Comparison of ENCODE assay signal across 16 mouse cellular contexts in the genomic region with DNA sequence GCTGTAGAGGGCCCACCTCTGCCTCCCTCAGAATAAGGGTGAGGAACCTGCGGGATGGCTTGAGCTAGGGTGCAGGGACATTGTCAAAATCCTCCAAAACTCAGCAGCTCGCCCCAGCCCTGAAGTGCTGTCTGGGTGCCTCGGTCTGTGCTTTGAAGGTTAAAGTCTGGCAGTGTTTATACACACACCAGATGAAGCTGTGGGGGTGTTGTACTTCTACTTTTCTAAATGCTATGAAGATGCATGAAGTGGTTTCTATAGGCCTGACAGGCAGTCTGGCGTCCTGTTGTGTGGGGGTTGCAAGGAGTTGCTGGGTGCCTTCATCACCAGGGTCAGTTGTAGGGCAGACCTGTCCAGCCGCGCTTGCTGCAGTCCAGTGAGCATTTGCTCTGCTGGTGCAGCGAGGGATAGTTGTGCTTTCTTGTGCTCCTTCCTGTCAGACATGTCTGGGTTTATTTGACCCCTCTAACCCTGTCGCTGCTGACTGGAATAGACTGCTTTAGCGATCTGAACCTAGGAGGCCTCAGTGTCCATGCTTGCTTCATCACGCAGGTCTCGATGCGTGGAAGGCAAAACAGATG. TPM values are rescaled to one million over a fixed set of nuclear protein-coding genes. Genes with fewer than 3 reads are reported as not detected.
DNase-seq lines count a peak whose midpoint lies in the region; ATAC-seq lines count a peak whose summit lies in the region.
"Had no signal": no experiment of that assay in that cellular context is flagged by ENCODE, and none has a peak within 500 bp of the region (broad histone marks: within the 10 kb centered on the region; RNA-seq: fewer than 3 reads in every experiment).

No protein-coding gene starts in this region.

- 54% methylated on average over 12 of the region's 12 CpGs for WGBS in heart, embryonic 11.5 days (ENCODE audit: insufficient replicate concordance)
- WGBS in liver, embryonic 15.5 days (ENCODE audit: insufficient replicate concordance): 76% methylated on average over 12 of the region's 12 CpGs

- no peaks in the 10 kb centered on the region for H3K27me3 ChIP-seq in heart, embryonic 11.5 days (ENCODE audit: control insufficient read depth, insufficient read depth, low read length)
- no peaks in the 10 kb centered on the region for H3K27me3 ChIP-seq in liver, embryonic 15.5 days
- H3K27me3 ChIP-seq: neural tube, embryonic 13.5 days had no signal

- no peak; the same call in 1 of the 2 replicates for ATAC-seq in heart, embryonic 11.5 days (replicated peaks; ENCODE audit: insufficient number of reproducible peaks, low FRiP score, low TSS enrichment)
- ATAC-seq in liver, embryonic 15.5 days (ENCODE audit: insufficient read depth): no peak
- ATAC-seq: inflammation-experienced regulatory T-cells, adult 6 months had no signal

- H3K4me3 ChIP-seq in heart, embryonic 11.5 days (ENCODE audit: low read depth, low read length): no peak overlapping the region
- H3K4me3 ChIP-seq in liver, embryonic 15.5 days (replicated peaks): no peak overlapping the region
- H3K4me3 ChIP-seq: erythroblast, embryonic 14.5 days; limb, embryonic 10.5 days; neural tube, embryonic 13.5 days had no signal

- peak overlapping the region; percentile 67 for H3K27ac ChIP-seq in heart, embryonic 11.5 days (ENCODE audit: low read depth, low read length)
- H3K27ac ChIP-seq in liver, embryonic 15.5 days (replicated peaks): peak overlapping the region; percentile 33; the same call in 1 of the 2 replicates
- H3K27ac ChIP-seq: limb, embryonic 10.5 days; neural tube, embryonic 13.5 days had no signal

- DNase-seq in heart, postnatal 4 days: no peak
- DNase-seq in layer of hippocampus, adult 9-11 months: peak; percentile 32
- no peak for DNase-seq in layer of hippocampus, postnatal 25 days (ENCODE audit: extremely low spot score in 1 of 2, low spot score in 1 of 2)
- peak; percentile 32 for DNase-seq in embryo, embryonic 9.5 days (ENCODE audit: extremely low spot score)
- DNase-seq in cerebellum, postnatal 25 days: no peak
- DNase-seq in gastrocnemius, postnatal 36 days: no peak
- DNase-seq: adrenal gland, postnatal 25 days; midbrain, embryonic 14.5 days; right cerebral cortex, postnatal 14 days; thymus, adult 18-20 months had no signal

- no peak overlapping the region for H3K4me2 ChIP-seq in heart, embryonic 11.5 days
- H3K4me2 ChIP-seq in liver, embryonic 15.5 days: no peak overlapping the region
- H3K4me2 ChIP-seq: neural tube, embryonic 13.5 days had no signal

- intact Hi-C loops in gastrocnemius, postnatal 36 days (cut with DNase I): no loop called here

- no peaks in the 10 kb centered on the region for H3K9me3 ChIP-seq in heart, embryonic 11.5 days (replicated peaks; ENCODE audit: control insufficient read depth, low read length)
- H3K9me3 ChIP-seq in liver, embryonic 15.5 days (replicated peaks): no peaks in the 10 kb centered on the region
- H3K9me3 ChIP-seq: limb, embryonic 10.5 days; neural tube, embryonic 13.5 days had no signal

- H3K9ac ChIP-seq in heart, embryonic 11.5 days (ENCODE audit: low read depth, low read length): peak overlapping the region; percentile 18; the same call in 1 of the 2 replicates
- no peak overlapping the region for H3K9ac ChIP-seq in liver, embryonic 15.5 days
- H3K9ac ChIP-seq: neural tube, embryonic 13.5 days had no signal

- H3K36me3 ChIP-seq in heart, embryonic 11.5 days (ENCODE audit: control insufficient read depth, insufficient read depth, low read length): no peaks in the 10 kb centered on the region
- H3K36me3 ChIP-seq in liver, embryonic 15.5 days (replicated peaks): peaks cover 2% of the 10 kb centered on the region; the same call in 1 of the 2 replicates
- H3K36me3 ChIP-seq: neural tube, embryonic 13.5 days had no signal

- peaks cover 18% of the 10 kb centered on the region for H3K4me1 ChIP-seq in heart, embryonic 11.5 days (ENCODE audit: control insufficient read depth, insufficient read depth, low read length)
- peaks cover 13% of the 10 kb centered on the region for H3K4me1 ChIP-seq in liver, embryonic 15.5 days (replicated peaks)

RNA-seq across cellular contexts. Expression of gene Rcor1, which starts 37.3 kb away (rescaled TPM):
- 11.9 TPM in 2 replicates for polyA plus RNA-seq in heart, embryonic 11.5 days (2014; fragmentation: Nextera tagmentation; extraction: Ambion mirVana)
- 10 to 100 TPM; 26.0 to 26.8 TPM for total RNA-seq in heart, postnatal 4 days (2021)
- total RNA-seq in layer of hippocampus, postnatal 25 days (2021): 10 to 100 TPM; 16.8 to 17.9 TPM
- 4.6 and 5.1 TPM in 2 replicates for polyA plus RNA-seq in liver, embryonic 15.5 days (2015; fragmentation: Nextera tagmentation; extraction: Ambion mirVana)
- 1 to 10 TPM; 7.1 to 7.3 TPM for total RNA-seq in gastrocnemius, postnatal 36 days (2021)

Comparison
In these comparisons a context has a peak if more than half of its experiments do, and no peak if none do; other contexts are left out.
1. DNase-seq: peak in layer of hippocampus, adult 9-11 months (single experiment) and embryo, embryonic 9.5 days (single experiment); none in heart, postnatal 4 days (single experiment), layer of hippocampus, postnatal 25 days (0 of 2), cerebellum, postnatal 25 days (0 of 2) and gastrocnemius, postnatal 36 days (0 of 2).